Mouse (Mus musculus) urinary bladder, postnatal 14 days (tissue): ENCODE results near the gene Tmem206.

Experiments
- DNase-seq: peaks from one replicate; pipeline ENCODE4 v3.0.0; 2021; ENCODE audit warnings: low spot score

The Tmem206 gene

GRCm38 (mm10) chr1:191353836-191354235 lies 28.1 kb downstream of the Tmem206 start:
- DNase-seq, result no peak

GRCm38 (mm10) chr1:191356936-191357335 lies 31.2 kb downstream of the Tmem206 start:
- no peak for DNase-seq

- no peak for DNase-seq
Observed at GRCm38 (mm10) chr1:191359478-191359877, 33.8 kb downstream of the Tmem206 start.

DNA sequence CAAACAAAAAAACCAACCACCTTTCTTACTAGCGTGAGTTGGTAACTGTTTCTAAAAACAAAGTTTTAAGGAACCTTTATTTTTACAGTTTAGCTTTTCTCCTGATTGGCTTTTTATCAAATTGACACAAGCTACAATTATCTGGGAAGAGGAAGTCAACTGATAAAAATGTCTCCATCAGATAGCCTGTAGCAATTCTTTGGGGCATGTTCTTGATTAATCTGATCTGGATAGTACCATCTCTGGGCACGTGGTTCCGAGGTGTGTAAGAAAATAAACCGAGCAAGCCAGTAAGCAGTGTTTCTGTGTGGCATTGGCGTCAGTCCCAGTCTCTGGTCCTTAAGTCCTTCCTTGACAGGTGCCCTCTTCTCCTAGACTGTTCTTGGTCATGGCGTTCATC lies 36.7 kb downstream of the Tmem206 start:
- DNase-seq, result no peak

DNA sequence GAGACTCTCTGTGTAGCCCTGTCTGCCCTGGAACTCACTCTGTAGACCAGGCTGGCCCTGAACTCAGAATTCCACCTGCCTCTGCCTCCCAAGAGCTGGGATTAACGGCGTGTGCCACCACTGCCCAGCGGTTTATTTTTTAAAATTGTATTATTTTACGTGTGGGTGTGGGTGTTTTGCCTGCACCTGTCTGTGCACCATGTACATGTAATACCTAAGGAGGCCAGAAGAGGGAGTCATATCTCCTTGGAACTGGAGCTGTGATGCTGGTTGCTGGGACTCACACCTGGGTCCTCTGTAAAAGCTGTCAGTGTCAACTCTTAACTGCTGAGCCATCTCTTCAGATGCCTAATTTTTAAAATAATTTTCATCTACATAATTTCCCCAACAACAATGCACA lies 38.8 kb downstream of the Tmem206 start:
- DNase-seq, result no peak

DNA sequence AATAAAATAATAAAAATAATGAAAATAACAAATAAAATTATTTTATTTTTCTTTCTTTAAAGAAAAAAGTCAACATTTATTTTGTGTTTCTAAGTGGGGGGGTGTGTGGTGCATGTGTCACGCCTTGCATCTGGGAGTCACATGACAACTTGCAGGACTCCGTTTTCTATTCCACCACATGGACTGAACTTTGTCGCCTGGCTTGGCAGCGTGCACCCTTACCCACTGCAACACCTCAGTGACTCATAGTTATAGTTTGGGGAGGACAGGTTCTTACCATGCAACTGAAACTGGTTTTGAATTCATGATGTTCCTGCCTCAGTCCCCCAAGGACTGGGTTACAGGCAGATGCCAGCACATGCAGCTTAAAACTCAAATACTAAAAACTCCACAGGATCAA lies 42.5 kb downstream of the Tmem206 start:
- DNase-seq, result no peak

GRCm38 (mm10) chr1:191369140-191369539 lies 43.4 kb downstream of the Tmem206 start:
- no peak for DNase-seq

- DNase-seq, result no peak
Observed at GRCm38 (mm10) chr1:191374993-191375643, 49.4 kb downstream of the Tmem206 start.

DNA sequence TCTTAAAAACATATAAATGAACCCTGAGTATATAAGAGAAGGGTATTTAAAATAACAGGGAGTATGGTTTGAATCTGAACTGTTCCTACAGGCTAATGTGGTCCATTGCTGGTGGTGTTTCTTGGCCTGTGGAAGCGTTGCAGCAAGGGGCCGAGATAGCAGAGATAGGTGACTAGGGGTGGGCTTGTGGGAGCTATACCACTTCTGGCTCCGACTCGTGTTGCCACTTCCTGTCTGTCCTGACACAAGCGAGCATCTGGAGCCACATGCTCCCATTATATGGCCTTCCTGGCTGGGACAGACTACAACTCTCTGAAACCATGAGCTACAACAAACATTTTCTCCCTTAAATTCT lies 49.9 kb downstream of the Tmem206 start:
- DNase-seq, result no peak

GRCm38 (mm10) chr1:191378080-191378479 lies 52.4 kb downstream of the Tmem206 start:
- no peak for DNase-seq

GRCm38 (mm10) chr1:191380843-191381242 lies 55.1 kb downstream of the Tmem206 start:
- DNase-seq, result no peak

GRCm38 (mm10) chr1:191381955-191382736 lies 56.4 kb downstream of the Tmem206 start:
- DNase-seq, result no peak

DNA sequence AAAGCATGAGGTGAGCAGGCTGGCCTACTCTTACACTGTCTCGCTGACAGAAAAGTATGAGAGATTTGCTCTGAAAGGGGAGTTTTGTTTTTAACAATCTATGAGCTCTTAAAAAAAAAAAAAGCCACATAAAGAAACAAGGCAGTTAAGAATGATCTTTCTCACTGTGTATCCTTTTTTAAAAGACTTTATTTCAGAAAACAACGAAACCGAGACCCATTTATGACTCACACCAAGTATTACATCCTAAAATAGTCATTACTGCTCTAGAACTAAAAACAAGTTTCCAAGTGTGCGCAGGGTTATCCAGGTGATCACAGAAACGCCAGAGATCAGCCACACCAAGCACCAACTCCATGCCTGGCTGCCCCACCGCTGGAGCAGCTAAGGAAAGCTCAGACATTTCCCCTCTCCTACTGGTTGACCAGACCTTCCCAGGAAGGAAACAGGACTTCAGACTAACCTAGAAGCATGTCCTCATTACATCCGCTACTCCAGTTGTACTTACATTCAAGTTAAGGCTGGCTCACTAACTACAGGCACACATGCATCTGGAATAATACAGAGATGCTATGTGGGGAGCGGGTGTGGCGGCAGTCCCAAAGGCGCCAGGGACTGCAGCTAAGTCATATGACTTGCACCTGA lies 59.2 kb downstream of the Tmem206 start:
- no peak for DNase-seq

DNA sequence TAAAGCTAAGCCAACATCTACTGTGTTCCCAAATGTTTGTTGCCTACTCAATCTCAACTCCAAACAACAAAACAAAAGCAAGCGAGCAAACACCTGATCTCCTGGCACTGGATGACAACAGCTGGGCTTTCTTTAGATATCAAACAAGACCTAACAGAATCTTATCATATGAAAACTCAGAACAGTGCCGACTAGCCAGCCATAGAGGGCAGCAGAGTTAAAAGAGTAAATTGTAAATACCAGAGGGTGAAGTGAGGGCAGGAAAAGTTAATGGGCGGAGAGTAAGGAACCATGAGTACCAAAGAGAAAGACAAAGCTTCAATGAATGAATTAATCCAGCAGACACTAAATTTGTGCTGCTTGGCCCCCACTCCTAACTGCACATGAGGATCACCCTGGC lies 65.6 kb downstream of the Tmem206 start:
- peak; percentile 62 for DNase-seq

DNA sequence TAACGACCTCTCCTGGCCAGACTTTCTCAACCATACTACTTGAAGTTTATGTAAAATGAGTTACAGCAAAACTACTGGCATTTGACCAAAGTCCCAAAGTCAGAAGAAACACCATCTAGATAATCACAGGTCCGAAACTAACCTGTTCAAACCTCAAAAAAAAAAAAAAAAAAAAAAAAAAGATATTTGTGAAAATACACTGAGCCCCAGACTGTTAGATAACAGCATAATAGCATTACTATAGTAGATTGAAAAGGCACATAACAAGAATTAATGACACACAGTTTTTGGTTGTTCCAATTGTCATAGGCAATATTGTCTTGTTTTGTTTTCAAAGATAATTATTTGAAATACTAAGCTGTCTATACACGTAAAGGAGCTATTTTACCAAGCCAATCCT lies 67.8 kb downstream of the Tmem206 start:
- no peak for DNase-seq

DNA sequence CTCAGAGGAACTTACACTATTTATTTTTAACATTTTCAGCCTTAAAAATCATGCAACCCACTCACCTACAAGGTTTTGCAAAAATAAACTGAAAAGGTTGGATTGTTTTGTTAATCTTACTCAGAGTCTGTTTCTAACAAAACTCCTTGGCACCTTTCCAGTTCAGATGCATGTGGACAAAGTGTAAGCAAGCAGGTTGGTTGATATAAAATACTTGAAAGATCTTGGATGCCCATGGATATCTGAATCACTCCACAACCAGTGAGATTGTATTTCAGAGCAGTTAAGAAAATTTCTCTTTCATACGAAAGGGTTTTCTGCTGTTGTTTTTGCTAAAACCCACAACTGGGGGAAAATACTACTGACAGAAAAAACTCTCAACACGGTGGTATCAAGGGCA lies 68.4 kb downstream of the Tmem206 start:
- DNase-seq, result no peak

- no peak for DNase-seq
Observed at GRCm38 (mm10) chr1:191395200-191395599, 69.5 kb downstream of the Tmem206 start.

- peak; percentile 61 for DNase-seq
Observed at GRCm38 (mm10) chr1:191395871-191396433, 70.2 kb downstream of the Tmem206 start.

DNA sequence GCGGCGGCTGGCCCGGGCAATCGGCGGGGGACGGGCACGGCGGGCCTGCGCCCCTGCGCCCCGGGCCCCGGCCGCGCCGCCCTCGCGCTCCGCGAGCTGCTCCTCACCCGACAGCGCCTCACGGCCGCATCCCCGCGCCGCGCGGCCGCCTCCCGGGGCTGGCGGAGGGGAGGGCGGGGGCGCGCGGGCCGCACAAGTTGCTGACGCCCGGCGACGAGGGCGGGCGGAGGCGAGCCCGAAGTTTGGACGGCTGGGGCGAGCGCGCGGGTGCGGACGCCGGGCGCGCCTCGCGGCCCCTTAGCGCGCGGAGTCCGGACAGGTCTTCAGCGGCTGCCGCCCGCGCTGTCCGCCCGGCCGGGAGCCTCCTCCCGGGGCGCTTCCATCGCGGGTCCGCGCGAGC lies 70.7 kb downstream of the Tmem206 start:
- DNase-seq, result peak; percentile 65

DNA sequence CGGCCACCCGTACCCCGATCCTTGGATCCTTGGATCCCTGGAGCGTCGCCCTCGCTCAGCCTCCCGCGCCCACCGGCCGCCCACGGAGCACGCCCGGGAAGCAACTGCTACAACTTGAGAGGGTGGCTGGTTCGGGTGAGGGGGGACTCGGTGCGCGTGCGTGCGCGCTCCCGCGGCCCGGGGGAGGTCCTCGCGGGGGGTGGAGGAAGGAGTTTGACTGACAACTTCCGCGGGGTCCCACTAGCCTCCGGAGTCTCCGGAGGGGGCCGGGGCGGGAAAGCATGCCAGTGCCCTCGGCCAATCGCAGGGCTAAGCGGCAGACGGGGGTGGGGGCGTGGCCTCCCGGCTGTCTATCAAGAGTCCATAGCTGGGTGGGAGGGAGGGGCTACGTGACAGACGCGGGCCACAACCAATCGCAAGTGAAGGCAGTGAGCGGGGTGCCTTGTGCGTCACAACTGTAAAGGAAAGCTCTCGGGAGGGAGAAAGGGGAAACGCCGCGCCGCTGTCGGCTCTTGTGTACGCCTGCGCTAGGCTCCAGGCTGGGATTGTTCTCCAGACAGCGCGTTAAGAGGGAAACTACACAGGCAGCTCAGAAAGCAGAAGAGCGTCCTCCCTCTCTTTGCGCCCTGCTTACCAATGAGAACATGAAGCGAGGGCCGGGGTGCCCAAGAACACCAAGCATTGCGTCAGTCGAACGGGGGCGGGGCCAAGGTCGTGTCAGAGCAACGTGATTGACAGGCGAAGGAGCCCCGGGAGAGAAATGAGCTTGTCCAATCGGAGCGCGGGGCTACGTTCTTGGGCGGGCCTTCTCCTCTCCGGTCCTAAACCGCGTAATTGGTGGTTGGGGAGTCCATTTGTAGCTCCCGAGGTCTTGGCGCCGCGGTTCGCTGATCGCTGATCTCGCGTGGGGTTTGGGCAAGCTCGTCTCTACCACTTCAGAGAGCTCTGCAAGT lies 71.5 kb downstream of the Tmem206 start:
- peak; percentile 100 for DNase-seq
